Mouse (Mus musculus) neutrophil, adult 83 days (primary cell): ENCODE measurements around the gene Tmem248. TPM values are rescaled to one million over a fixed set of nuclear protein-coding genes. Genes with fewer than 3 reads are reported as not detected.

Experiments used
- total RNA-seq, 2 experiments: library from RNA; stranded (reverse); gene quantifications; one replicate each; pipeline ENCODE4 v1.2.4; 2023

Gene Tmem248
- 10 to 100 TPM; 37.4 to 52.7 TPM for total RNA-seq

GRCm38 (mm10) chr5:130216781-130217180 lies at the start of gene Tmem248:
Gene Tmem248 (plus strand): TSS chr5:130217081.

GRCm38 (mm10) chr5:130171423-130171954 lies 45.4 kb upstream of the Tmem248 start, which contains the start of gene Rabgef1:
Gene Rabgef1 (plus strand): TSS chr5:130171798.

GRCm38 (mm10) chr5:130255017-130255720 lies 38.3 kb downstream of the Tmem248 start, which contains the start of the genes Sbds and Tyw1:
Gene Sbds (minus strand): TSS chr5:130255530.
Gene Tyw1 (plus strand): TSS chr5:130255619.

Other genes starting within 250 kb of the Tmem248 start
- 10 to 100 TPM; 58.8 to 62.3 TPM for gene Gusb, start 214.0 kb upstream of the Tmem248 start, total RNA-seq
- gene Asl, start 187.8 kb upstream of the Tmem248 start, total RNA-seq = 10 to 100 TPM; 20.8 to 26.4 TPM
- 10 to 100 TPM; 21.8 to 23.1 TPM for gene Crcp, start 187.8 kb upstream of the Tmem248 start, total RNA-seq
- gene Tpst1, start 143.8 kb upstream of the Tmem248 start, total RNA-seq = 1 to 10 TPM; 3.8 to 4.7 TPM
- 1 to 10 TPM; 6.2 to 6.6 TPM for gene Kctd7, start 72.2 kb upstream of the Tmem248 start, total RNA-seq
- 10 to 100 TPM; 34.6 to 48.5 TPM for gene Rabgef1, start 45.3 kb upstream of the Tmem248 start, total RNA-seq
- 10 to 100 TPM; 37.7 to 41.7 TPM for gene Sbds, start 38.4 kb downstream of the Tmem248 start, total RNA-seq
- gene Tyw1, start 38.5 kb downstream of the Tmem248 start, total RNA-seq = 10 to 100 TPM; 10.9 to 11.6 TPM
- not detected for gene Caln1, start 152.4 kb downstream of the Tmem248 start, total RNA-seq
- gene A330070K13Rik, start 167.6 kb downstream of the Tmem248 start, total RNA-seq = not detected